Mouse (Mus musculus): ENCODE measurements around the gene Psmd6. TPM values are rescaled to one million over a fixed set of nuclear protein-coding genes. Genes with fewer than 3 reads are reported as not detected.
A peak's percentile ranks its signal among the peaks of the same experiment; 100 is the strongest.

Psmd6 gene
- total RNA-seq (2021): 100 to 1,000 TPM; 134 to 140 TPM
- long read RNA-seq, experiment 1, transcript Psmd6-201 (8 exons, 1,387 nt): major isoform, 209 of 216 reads
- long read RNA-seq, experiment 1, partial matches to known transcripts: 3 of 216 reads
- long read RNA-seq, experiment 1, other reads (novel, unspliced or antisense): 4 of 216 reads
- long read RNA-seq, experiment 2, transcript Psmd6-201 (8 exons, 1,387 nt): major isoform, 206 of 216 reads
- long read RNA-seq, experiment 2, partial matches to known transcripts: 9 of 216 reads
- long read RNA-seq, experiment 2, other reads (novel, unspliced or antisense): 1 of 216 reads

DNA sequence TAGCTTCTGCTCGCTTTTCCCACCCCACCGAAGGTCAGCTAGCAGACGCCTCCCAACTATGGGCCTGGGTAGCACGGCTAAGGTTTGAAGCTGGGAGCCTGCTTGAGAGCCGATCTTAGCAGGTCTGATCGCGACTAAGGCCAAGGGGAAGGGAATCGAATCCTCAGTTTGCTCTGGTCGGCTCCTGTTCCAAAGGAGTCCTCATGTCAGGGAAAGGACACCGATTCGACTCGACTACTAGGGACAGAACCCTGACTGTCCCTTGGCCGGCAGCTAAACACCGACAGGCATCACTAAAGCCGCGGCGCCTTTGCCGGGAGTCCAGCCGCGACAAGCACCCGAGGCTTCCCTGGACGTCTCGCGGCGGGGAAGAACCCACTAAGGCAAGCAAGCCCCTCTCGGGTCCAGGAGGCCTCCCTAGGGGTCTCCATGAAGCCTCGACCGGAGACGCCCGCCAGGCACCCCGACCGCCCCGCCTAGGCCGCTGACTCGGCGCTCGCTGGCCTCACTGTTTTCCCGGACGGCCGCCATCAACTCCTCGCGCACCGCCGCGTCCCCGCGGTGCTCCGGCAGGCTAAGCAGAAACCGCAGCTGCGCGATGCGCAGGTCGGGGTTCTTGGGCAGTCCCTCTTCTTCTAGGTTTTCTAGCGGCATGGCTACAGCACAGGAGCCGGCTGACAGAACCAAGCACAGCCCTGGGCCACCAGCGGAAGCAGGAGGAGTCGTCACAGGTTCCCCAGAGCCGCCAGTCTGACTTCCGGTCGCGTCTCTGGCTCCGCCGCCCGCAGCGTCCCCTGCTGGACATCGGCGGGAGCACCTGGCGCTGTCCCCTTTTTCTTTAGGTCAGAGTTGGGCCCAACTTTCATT, at the start of gene Psmd6:
Gene Psmd6, minus strand, starts transcription at position 755 of the 867 bp plus-strand sequence.
- DNase-seq (ENCODE audit: low spot score): peak; percentile 91

DNA sequence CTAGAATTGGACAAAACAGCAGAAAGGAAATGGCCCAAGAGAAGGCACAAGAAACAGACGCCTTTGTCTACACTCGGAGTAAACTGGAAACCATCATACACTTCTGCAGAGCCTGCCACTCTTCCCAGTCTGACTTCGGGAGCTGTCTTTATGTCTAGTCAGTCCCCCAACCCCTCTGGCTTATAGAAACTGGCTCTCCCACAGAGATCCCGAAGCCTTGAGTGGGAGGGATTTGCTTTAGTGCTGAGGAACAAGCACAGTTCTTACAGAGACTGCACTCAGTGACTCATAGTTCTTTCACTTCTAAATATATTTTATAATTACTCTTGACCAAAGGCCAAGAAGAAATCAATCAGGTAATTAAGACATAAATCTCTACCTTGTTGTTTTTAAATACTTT, 10.1 kb downstream of the Psmd6 start:
- no peak for DNase-seq (ENCODE audit: low spot score)

DNA sequence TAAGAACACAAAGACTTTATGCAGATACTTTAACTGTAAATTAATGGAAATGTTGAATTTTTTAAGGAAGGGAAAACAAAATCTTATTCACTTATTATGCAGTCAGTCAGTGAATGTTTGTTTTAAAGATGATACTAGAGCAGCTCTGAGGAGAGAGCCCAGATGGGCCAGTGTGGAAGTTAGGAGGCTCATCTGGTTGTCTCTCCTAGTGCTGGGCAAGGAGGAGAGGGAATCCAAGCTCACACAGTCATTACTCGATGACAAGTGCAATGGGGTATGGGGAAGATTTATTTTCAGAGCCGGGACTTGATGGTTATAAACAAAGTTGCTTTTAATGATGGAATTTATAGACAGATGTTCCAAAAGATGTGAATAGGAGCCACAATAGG, 15.9 kb downstream of the Psmd6 start:
- DNase-seq (ENCODE audit: low spot score): no peak

DNA sequence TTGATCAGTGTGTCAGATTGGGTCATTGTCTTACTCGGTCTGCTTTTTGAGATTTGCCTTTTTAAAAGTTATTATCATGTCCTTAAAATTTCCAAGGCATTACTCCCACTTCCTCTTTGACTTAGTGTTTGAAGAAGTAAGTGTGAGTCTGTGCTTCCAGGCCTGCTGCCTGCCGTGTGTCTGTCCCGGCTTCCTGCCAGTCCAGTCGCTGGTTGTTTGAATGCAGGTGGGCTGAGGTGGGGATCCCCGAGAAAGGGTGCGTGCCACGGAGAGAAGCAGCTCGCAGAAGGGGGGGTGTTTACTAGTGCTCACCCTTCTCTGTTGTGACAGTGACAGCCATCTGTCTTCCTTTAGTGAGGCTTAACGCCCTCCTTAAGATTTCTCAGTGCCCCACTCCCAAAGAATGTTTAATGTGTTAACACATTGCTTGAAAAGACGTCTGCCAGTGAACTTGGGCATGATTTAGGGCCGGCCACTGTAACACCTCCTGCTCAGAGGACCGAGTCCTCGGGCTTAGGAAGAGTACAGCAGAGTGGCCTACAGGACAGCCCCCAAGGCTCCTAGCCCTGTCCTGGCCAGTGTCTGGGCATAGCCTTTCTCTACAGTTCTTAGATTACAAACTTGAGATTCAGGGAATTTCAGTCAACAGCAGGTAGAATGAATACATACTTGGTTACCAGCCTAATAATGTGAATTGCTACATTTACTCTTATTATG, 16.4 kb downstream of the Psmd6 start:
- DNase-seq (ENCODE audit: low spot score): no peak

DNA sequence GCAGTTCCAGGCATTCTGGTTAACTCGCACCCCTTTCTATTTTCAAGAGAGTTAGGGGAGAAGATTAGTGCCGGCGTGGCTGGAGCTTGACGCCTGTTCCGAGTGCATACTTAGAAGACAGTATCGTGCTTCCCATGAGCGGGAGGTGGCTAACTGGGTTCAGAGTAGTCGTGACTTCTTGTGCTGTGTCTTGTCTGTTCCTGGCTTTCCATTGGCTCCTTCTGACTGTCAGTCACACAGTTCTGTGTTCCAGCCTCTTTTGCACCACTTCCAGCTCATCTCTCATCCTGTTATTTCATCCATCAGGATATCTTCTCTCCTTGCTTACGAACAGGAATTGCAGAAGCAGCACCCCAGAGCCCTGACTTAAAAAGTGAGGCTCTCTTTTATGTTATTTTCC, 19.5 kb downstream of the Psmd6 start:
- DNase-seq (ENCODE audit: low spot score): no peak

DNA sequence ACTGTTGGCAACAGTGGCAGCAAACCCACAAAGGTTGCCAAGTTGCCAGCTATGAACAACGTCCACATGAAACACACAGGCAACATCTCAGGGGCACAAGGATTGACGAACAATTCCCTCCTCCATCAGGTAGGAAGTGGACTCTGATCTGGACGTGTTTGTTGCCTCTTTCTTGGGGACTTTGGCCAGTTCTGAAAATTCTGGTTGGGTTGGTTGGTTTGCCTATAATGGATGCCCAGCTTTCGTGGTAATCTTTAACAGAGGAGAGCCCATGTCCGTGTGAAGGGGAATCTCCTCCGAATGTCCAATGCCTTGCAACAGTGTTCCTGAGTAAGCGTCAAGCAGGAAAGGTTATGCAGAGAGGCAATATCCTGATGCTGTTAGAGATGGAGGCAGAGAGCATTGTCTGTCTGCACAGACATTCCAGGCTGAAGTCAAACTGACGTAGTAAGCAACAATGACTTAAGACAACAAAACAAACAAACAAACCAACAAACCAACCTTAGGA, 20.0 kb downstream of the Psmd6 start:
- no peak for DNase-seq (ENCODE audit: low spot score)

DNA sequence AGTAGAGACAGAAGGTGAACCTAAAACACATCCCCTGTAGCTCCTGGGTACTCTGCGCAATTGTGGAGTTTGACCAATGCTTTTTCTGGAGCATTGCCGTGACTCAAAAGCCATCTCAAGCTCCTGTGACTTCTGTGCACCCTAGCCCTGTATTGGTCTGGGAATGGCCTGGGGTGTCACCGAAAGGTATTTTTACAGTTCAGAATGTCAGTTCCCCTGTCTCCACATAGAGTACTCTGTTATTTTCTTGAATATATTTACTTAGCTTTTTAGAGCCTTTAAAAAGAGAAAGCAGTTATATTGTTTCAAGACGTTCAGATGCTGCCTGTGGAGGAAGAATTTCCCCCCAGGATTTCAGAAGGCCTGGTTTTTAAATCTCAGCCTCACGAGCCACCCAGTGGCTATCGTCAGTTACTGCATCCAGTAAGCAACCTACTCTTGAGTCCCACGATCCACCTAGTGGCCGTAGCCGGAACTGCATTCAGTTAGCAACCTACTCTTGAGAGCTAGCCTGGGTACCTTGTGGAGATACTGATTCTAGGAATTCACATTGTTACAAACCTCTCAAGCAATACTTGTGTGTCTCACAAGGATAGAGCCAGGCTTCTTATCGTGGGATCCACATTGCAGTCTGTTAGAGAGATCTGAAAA, 22.3 kb downstream of the Psmd6 start:
- DNase-seq (ENCODE audit: low spot score): peak; percentile 89

DNA sequence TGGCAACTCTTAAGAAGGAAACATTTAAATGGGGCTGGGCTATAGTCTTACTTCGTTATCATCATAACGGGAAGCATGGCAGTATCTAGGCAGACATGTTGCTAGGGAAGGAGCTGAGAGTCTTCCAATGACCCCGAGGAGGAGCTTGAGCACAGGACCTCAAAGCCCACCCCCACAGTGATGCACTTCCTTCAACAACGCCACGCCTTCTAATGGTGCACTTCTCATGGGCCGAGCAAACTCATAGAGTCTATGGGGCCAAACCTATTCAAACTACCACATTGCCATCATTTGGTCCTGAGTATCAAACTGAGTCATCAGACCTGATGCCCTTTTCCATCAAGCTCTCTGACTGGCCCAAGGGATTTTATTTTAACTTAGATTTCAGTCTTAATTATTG, 30.2 kb downstream of the Psmd6 start:
- DNase-seq (ENCODE audit: low spot score): no peak

DNA sequence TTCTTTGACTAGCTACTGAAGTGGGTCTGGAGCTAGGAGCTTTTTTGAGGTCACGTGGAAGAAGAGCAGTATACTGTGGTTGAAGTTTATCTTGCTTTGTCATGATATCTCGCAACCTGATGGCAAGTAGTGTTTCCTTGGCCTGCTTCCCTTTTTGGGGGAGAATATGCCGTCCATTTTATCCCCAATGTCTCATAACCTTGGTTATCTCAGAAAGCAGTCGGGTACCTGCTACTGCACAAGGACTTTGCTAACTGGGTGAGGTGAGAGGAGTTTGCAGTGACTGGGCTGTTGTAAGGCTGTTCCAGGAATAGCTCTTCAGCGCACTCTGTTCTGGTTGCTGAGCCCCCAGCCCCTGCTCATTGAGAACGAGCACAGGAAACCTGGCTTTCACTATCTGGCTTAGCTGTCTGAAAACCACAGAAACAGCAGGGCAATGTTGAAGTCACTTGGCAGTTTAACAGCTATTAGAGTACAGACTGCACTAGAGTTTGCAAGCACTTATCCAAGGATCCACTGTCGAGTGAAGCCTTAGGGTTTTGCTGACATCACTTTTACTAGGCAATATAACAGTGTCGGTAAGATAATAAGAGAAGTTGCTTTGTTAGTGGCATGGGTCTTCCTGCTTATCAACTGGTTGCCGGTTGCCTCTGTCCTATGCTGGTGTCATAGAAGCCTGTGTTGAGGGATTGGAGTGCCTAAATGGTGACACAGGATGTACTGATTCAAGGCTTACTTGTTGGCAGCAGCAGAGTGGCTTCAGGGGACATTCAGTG, 32.6 kb downstream of the Psmd6 start:
- DNase-seq (ENCODE audit: low spot score): no peak

DNA sequence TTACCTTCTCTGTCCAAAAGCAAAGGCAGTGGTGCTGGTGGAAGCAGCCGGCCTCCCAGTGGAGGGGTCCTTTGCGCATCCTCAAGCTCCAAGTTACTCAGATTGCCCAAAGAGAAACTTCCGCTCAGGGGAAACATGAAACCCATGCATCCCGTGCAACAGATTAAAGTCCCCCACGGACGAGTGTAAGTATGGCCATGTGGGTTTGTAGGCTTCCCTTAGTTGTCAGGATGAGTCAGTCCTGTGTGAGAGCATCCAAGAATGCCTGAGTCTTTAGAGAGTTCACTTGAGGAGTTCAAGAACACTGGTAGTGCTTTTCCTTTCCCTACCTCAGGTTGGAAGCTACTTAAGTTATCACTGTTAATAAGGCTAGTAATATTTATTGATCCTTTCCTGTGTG, 33.4 kb downstream of the Psmd6 start:
- no peak for DNase-seq (ENCODE audit: low spot score)

DNA sequence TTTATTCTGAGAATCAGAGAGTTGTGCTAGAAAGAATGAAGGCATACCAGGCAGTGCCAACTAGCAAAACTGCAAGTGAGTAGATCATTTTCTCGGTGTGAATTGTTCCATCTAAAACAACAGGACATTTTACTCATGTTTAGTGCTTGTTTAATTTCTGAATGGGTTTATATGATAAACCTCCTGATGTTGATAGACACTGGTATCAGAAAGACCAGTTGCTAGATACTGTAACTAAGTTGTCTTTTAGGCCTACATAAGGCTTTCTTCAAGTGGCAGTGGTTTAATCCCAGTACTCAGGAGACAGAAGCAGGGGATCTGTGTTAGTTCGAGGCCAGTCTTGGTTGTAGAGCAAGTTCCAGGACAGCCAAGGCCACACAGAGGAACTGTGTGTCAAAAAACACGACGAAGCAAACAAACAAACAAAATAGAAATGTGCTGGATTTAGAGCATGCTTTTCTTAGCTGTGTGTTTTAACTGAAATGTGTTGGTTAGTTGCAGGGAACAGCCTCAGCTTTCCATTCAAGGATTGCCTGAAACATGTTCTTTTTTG, 34.0 kb downstream of the Psmd6 start:
- DNase-seq (ENCODE audit: low spot score): no peak

DNA sequence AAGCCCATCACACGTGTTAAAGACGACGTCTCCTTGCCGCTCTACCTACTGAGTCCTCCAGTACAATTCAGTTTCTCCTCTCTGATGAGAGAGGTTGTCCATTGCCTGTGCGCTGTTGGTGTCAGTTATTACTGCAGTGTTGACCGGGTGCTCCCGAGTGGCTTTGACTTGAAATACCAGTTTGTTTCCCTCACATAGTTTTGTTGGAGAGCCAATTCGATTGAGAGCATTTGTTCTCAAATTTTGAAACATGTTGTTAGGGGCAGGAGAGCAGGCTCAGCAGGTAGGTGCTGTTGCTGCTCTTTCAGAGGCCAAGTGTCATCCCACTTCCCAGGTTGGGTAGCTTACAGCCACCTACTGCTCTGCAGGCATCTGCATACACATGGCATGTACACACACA, 37.0 kb downstream of the Psmd6 start:
- DNase-seq (ENCODE audit: low spot score): no peak

DNA sequence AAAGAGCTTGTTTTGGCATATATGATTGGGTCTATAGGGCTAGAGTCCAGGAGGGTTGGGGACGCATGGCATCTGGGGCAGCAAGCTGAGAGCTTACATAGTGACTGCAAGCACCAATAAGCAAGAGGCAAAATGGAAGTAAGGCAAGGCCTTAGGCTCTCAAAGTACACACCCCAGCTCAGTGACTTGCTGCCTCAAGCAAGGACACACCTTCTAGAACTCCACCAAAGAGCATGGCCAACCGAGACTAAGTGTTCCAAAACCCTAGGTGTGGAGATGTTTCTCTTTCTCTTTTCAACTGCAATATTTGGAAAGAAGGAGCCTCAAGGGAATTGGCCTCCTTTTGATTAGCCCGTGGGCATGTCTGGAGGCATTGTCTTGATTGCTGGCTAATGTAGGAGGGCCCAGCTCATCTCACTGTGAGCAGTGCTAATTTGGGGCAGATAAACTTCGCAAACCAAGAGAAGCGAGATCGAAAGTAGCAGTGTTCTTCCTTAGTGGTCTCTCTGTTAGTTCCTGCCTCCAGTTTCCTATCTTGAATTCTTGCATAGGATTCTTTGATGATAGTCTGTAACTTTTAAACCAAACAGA, 40.1 kb downstream of the Psmd6 start:
- no peak for DNase-seq (ENCODE audit: low spot score)

DNA sequence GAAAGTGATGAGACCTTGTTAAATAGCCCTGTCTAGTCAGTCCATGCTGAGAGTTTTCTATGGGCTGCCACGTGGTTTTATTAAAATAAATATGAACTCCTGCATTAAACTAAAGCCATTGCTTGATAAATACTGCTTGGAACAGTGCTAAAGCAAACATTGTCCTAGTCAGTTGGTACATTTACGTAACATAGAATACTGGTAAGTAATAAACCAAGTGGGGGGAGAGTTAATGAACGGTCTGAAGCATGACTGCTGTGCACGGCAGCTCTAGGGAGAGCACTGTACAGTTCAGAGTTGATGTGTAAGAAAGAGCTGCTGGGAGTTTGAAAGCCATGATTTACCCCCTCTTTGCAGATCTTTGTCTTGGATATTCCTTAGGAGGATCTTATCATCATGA, 49.3 kb downstream of the Psmd6 start:
- no peak for DNase-seq (ENCODE audit: low spot score)

DNA sequence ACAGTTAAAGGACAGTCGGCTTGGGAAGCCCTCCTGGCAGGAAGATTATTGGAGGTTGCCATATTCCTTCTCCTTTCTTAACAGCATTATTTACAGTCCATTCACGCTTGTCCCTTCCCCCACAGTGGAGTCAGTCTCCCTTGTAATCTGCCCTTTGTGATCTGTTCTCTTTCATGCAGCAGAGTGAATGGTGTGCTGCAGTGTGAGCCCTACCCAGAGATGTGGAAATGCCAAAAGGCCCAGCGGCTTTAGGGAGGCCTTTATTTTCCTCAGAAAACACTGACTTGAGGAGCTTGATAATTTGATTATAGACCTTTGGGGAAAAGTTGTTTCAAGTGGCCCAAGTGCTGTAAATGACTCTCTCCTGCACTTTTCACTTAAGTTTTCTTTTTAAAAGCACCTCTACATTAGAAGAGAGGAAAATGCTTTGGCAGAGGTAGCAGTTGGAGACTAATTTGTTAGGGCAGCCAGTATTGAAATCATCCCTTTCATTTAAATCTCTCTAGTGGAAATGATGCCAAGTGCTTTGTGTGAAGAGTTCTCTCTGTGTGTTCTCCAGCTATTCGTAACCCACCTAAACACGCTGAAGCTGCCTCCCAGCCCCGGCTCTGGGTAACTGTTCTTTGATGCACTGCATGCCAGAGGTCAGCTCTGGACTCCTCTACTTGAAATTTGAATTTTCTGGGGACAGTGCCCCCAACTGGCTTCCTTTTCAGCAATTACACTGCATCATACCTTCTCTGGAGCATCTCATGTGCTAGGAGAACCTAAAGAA, 50.1 kb downstream of the Psmd6 start:
- no peak for DNase-seq (ENCODE audit: low spot score)

DNA sequence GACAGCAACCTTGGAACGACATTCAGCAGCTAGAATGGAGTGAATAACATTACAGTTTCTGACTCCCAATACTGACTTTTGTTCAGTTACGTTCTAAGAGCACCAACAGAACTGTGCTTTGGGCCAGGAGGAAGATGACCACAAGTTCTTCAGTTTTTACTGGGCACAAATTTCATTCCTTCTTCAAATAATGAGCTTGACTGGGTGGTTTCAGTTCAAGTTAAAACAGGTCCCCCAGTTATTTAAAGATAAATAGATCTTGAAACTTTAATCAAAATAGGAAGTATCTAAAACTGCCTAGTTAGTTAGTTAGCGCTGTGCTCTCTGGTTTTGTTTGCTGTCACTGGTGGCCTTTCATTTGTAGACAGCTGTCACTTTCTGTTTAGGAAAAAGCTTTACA, 52.2 kb downstream of the Psmd6 start:
- DNase-seq (ENCODE audit: low spot score): no peak

DNA sequence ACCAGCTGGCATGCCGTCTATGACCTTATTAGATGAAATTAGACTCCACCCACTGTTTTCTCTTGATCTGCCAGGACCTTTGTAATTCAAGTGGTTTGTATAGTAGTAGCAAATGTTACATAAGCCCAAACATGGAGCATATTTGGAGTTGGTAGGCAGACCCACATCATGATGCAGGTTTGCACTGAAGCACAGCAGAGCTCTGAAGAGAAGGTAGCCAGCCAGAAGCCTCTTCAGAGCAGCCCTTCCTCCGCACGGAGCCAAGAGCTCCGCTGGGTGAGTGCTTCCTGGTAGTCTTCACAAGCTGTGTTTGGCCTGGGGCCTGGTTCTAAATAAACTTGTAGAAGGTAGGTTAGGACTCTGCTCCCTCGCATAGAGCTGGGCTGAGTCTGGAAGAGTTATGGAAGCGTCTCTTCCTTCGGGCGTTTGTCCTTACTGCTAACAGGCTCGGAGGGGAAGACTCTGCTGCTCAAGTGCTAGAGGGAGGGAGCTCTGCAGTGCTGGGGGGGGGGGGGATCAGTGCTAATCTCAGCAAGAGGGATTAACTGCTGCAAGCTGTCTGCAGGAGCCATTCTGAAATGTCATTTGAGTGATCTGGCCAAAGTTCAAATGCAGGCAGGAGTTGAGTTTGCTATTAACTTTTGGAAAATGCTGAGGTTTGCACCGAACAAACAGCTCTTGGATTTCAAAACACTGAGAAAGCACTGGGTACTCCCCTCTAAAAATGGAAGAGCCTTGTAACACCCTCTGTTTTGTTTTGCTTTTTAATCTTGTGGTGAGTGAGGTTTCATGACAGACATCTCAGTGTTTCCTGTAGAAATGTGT, 52.9 kb downstream of the Psmd6 start:
- DNase-seq (ENCODE audit: low spot score): peak; percentile 51

DNA sequence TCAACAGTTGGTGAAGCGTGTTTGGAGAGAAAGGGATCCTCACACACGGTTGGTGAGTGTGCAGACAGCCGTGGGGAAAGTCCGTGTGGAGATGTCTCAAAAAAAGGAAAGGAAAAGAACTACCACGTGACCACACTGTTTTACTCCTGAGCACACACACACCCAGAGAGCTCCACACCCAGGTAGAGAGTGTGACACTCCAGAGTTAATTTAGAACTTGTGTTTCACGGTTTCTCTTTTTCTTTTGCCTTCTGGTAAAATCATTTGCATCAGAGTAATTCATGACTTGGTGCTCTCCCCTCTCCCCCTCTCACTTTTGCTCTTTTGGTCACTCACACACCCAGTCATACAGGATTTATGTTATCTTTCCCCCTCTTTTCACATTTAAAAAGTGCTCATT, 54.5 kb downstream of the Psmd6 start:
- DNase-seq (ENCODE audit: low spot score): no peak

DNA sequence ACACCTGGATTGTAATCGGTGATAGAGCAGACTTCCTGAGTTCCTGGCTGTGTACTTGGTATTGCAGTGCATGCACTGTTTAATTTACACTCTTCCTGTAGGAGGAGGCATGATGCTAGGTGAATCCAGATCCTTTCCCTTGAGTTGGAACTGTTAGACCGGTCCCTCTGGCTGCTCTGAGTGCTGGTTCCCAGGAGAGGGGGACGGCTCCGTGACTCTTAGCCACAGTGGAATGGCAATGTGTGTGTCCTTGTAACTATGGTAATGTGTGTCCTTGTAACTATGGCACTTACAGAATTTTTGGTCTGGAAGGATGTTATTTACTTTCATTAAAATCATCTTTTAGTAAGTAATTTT, 55.7 kb downstream of the Psmd6 start:
- DNase-seq (ENCODE audit: low spot score): no peak
